Mouse (Mus musculus): ENCODE results near the gene Mcrip1. TPM values are rescaled to one million over a fixed set of nuclear protein-coding genes. Genes with fewer than 3 reads are reported as not detected.
A peak's percentile ranks its signal among the peaks of the same experiment; 100 is the strongest.

The Mcrip1 gene
- polyA plus RNA-seq, 1 experiment from 2014 or later, result 226 TPM

DNA sequence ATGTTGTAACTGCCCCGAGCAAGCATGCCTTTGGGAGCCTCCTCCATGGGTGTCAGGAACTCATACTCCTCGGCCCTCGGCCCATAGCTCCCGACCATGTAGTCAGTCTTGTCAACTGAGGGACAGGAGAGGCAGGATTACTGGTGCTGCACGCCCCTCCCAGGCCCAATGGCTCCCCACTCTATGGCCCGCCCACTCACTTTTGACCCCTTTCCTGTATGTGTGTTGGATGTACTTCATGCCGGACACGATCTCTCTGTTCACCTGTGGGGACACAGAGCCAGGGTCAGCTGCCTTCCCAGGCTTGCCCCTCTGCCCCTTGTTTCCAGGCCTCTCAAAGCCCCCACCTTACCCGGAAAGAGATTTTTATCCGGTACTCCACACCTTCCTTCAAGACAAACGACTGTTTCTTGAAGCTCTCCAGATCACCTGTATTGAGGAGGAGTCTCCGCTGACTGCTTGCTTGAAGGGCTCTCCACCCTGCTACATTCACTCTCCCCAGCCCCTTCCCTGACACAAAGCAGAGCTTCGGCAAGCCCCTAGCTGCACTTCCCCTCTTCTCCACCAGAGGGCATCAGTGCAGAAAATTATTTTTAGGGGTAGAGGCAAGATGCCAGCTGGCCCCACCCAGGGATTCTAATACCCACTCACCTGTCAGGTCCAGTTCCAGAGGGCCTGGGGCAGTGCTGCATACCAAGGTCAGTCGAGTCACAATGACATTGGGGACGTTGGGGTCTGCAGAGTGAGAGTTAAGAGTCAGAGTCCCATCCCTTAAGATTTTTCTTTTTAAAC, 30.0 kb upstream of the Mcrip1 start:
- peaks cover 42% of the 10 kb centered on the region for H3K4me1 ChIP-seq
- H3K36me3 ChIP-seq, result peaks cover 60% of the 10 kb centered on the region
- peak overlapping the region; percentile 92 for H3K4me3 ChIP-seq
- H3K27ac ChIP-seq (replicated peaks), result peak overlapping the region; percentile 99
- H3K9me3 ChIP-seq (replicated peaks), result peaks cover 5% of the 10 kb centered on the region
- H3K27me3 ChIP-seq (ENCODE audit: low read depth, poor library complexity, severe bottlenecking), result no peaks in the 10 kb centered on the region
- WGBS, result 65% methylated on average over 15 of the region's 15 CpGs
- DNase-seq (ENCODE audit: low spot score), result peak; percentile 84

DNA sequence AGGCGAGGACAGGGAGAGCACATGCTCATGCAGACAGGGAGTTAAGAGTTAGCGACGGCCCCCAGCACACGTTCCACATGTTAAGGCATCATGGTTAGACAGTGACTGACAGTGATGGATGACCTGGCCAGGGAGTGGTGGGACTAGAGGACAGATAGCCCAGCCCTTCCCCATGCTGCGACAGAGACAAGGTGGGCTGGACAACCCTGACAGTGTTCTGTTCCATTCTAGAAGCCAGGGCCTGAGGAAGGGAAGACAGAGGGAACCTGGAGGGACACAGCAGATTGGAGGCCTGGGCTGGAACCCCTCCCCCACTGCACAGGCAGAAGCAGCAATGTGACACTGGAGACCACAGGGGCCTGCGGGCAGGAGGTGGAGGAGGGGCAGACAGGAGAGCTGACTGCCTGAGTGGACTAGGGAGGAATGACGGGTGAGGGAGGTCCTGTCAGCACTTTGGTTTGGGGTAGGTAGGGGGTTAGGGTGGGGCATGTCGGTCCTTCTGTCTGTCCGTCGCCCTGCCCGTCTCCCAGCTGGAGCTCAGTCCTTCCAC, 29.2 kb upstream of the Mcrip1 start:
- 88% methylated on average over 11 of the region's 11 CpGs for WGBS
- Histone ChIP-seq H3K36me3 (peaks cover 52% of the 10 kb centered on the region), H3K9me3 (replicated peaks) (peaks cover under 1% of the 10 kb centered on the region; the same call in 1 of the 2 replicates), H3K27me3 (ENCODE audit: low read depth, poor library complexity, severe bottlenecking) (no peaks in the 10 kb centered on the region), H3K27ac (replicated peaks) (no peak overlapping the region), H3K4me1 (peaks cover 49% of the 10 kb centered on the region), H3K4me3 (peak overlapping the region; percentile 92)
- DNase-seq (ENCODE audit: low spot score), result no peak

DNA sequence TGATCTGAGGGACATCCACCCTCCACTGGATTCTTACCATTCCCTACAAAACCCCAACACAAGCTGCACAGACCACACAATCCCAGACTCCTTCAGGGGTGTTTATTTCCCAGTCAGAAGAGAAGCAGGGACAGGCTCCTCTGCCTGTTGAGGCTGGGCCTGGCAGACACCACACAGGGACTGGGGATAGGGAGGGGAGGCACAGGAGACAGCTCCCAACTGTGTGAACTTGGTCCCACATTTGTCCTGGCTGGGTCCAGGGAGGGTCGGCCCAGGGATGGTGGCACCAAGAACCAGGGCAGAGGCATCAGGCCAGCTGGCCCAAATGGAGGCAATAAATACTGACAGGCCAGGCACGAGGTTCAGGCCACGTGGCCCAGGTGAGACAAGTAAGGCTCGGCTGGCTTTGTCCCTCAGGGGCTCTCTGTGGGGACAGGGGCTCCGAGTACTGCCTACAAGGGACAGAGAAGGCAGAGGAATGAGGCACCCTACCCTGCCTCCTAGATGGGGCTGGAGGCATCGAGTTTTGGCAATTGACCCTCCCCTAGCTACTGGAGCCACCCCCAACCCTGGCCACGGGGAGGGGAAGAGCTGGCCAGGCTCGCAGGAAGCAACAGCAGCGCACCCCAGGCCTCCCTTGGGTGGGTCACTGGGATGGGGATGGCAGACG, 28.6 kb upstream of the Mcrip1 start:
- Histone ChIP-seq H3K36me3 (peaks cover 47% of the 10 kb centered on the region), H3K4me1 (peaks cover 50% of the 10 kb centered on the region), H3K9me3 (replicated peaks) (no peaks in the 10 kb centered on the region), H3K27me3 (ENCODE audit: low read depth, poor library complexity, severe bottlenecking) (no peaks in the 10 kb centered on the region), H3K27ac (replicated peaks) (no peak overlapping the region), H3K4me3 (peak overlapping the region; percentile 92)
- DNase-seq (ENCODE audit: low spot score), result no peak
- 89% methylated on average over 10 of the region's 10 CpGs for WGBS

DNA sequence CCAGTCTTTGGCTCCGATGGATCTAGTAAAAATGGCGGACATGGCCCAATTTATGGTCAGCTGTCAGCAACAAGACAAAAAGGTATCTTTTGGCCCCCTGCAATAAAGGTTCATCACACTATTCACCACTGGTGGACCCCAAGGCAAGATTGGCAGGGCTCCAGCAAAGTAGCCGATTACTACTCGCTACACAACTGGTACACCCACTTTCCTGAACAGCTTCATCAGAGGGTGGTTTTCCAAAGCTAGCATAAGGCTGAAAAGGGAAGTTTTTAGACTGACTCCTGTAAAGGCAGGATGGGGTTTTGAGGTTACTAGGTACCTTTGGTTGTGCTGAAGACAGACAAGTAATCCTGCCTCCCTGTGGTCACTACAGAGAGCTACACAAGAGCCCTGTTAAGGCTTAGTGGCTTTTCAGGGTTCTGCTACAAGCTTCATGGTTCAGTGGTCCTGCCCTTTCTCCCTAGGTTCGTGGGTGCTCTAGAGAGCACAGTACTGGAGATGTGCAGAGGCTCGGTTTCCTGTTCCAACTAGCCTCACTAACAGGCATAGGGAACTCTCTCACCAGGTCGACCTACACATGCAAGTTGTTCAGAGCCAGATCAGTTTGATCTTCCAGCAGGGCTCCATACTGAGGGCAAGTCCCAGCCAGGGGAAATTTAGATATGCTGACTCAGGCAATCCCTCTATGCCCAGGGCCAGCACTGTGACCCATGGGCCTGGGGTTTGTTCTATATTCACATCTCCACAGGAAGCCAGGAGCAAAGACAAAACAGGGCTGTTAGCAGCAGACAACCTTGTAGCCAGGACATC, 27.9 kb upstream of the Mcrip1 start:
- WGBS, result 84% methylated on average over 7 of the region's 7 CpGs
- Histone ChIP-seq H3K27me3 (ENCODE audit: low read depth, poor library complexity, severe bottlenecking) (no peaks in the 10 kb centered on the region), H3K4me3 (peak overlapping the region; percentile 18; the same call in 1 of the 2 replicates), H3K36me3 (peaks cover 41% of the 10 kb centered on the region), H3K9me3 (replicated peaks) (no peaks in the 10 kb centered on the region), H3K4me1 (peaks cover 50% of the 10 kb centered on the region), H3K27ac (replicated peaks) (no peak overlapping the region)
- DNase-seq (ENCODE audit: low spot score), result no peak

DNA sequence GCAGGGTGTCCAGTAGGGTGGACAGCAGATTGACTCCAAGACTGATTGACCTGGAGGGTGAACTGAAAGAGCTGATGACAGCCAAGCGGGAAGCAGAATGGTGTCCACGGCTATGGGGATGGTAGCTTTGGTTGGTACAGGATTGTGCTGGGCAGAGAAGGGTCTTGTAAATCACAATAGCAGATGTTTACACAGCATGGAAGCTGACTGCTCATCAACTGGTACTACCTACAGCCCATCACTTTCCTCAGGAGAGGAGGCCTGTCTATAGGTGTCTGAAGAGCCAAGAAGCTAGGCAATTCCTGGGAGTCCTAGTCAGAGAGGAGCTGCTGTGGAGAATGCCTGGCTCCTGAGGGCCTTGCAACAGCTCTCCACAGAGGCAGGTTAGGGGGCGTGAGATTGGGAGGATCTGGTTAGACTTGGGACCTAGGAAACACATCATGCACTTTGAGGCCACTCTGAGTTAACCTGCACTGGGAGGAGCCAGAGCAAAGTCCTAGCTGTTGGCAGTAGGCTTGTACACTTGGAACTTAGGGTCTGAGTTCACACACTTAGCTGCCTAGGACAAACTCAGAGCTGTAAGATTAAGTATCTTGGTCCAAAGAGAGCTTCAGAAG, 26.9 kb upstream of the Mcrip1 start:
- H3K27me3 ChIP-seq (ENCODE audit: low read depth, poor library complexity, severe bottlenecking), result no peaks in the 10 kb centered on the region
- H3K36me3 ChIP-seq, result peaks cover 44% of the 10 kb centered on the region
- H3K4me3 ChIP-seq, result no peak overlapping the region
- peaks cover 48% of the 10 kb centered on the region for H3K4me1 ChIP-seq
- no peaks in the 10 kb centered on the region for H3K9me3 ChIP-seq (replicated peaks)
- no peak for DNase-seq (ENCODE audit: low spot score)
- WGBS, result 90% methylated on average over 3 of the region's 3 CpGs
- no peak overlapping the region for H3K27ac ChIP-seq (replicated peaks)

DNA sequence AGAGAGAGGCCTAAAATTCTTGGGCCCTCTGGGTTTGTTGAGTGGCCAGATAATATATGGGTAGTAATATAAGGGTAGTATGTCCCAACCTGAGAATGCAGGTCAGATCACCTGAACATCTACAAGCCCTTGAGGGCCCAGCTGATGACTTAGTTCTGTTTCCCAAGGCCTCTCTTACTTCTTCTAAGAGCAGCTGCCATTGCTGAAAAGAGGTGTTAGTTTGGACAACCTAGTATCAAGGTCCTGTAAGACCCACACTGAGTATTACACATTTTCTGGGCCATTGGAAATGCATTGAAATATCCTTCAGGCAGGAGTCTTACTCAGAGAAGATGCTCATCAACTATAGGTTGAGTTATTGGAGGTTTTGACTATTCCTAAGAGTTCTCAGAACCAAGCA, 26.4 kb upstream of the Mcrip1 start:
- H3K27me3 ChIP-seq (ENCODE audit: low read depth, poor library complexity, severe bottlenecking), result no peaks in the 10 kb centered on the region
- H3K36me3 ChIP-seq, result peaks cover 49% of the 10 kb centered on the region
- H3K4me3 ChIP-seq, result no peak overlapping the region
- H3K4me1 ChIP-seq, result peaks cover 53% of the 10 kb centered on the region
- DNase-seq (ENCODE audit: low spot score), result no peak
- no peaks in the 10 kb centered on the region for H3K9me3 ChIP-seq (replicated peaks)
- no peak overlapping the region for H3K27ac ChIP-seq (replicated peaks)

GRCm38 (mm10) chr11:120575046-120575445, 25.5 kb upstream of the Mcrip1 start:
- 88% methylated on average over 2 of the region's 2 CpGs for WGBS
- Histone ChIP-seq H3K9me3 (replicated peaks) (no peaks in the 10 kb centered on the region), H3K36me3 (peaks cover 55% of the 10 kb centered on the region), H3K27me3 (ENCODE audit: low read depth, poor library complexity, severe bottlenecking) (no peaks in the 10 kb centered on the region), H3K4me1 (peaks cover 47% of the 10 kb centered on the region), H3K4me3 (peak overlapping the region; percentile 87; the same call in 1 of the 2 replicates), H3K27ac (replicated peaks) (no peak overlapping the region)
- no peak for DNase-seq (ENCODE audit: low spot score)

DNA sequence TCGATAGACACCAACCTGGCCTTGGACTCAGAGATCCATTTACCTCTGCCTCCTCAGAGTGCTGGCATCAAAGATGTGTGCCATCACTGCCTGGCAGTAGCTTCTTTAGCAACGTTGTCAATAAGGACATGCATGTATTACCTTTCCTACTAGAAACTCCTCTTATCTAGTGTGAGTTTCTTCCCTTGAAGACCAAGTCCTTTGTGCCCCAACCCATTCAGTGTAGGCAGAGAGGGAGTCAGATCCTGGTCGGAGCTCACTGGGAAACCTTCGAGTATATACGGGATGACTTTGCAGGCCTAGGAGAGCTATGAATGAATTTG, 24.7 kb upstream of the Mcrip1 start:
- 59% methylated on average over 5 of the region's 5 CpGs for WGBS
- peak overlapping the region; percentile 97 for H3K27ac ChIP-seq (replicated peaks)
- peak overlapping the region; percentile 87 for H3K4me3 ChIP-seq
- peaks cover 55% of the 10 kb centered on the region for H3K36me3 ChIP-seq
- no peak for DNase-seq (ENCODE audit: low spot score)
- no peaks in the 10 kb centered on the region for H3K27me3 ChIP-seq (ENCODE audit: low read depth, poor library complexity, severe bottlenecking)
- H3K4me1 ChIP-seq, result peaks cover 39% of the 10 kb centered on the region
- no peaks in the 10 kb centered on the region for H3K9me3 ChIP-seq (replicated peaks)

GRCm38 (mm10) chr11:120573585-120574277, 24.2 kb upstream of the Mcrip1 start:
- H3K4me1 ChIP-seq, result peaks cover 34% of the 10 kb centered on the region
- H3K27me3 ChIP-seq (ENCODE audit: low read depth, poor library complexity, severe bottlenecking), result no peaks in the 10 kb centered on the region
- H3K36me3 ChIP-seq, result peaks cover 54% of the 10 kb centered on the region
- peak overlapping the region; percentile 87 for H3K4me3 ChIP-seq
- WGBS, result 1% methylated on average over 23 of the region's 23 CpGs
- H3K27ac ChIP-seq (replicated peaks), result peak overlapping the region; percentile 97
- H3K9me3 ChIP-seq (replicated peaks), result no peaks in the 10 kb centered on the region
- DNase-seq (ENCODE audit: low spot score), result no peak

- no peaks in the 10 kb centered on the region for H3K9me3 ChIP-seq (replicated peaks)
- H3K27ac ChIP-seq (replicated peaks), result peak within 1 kb of the TSS; percentile 97
- peak; percentile 100 for DNase-seq (ENCODE audit: low spot score)
- H3K4me1 ChIP-seq, result peaks cover 26% of the 10 kb centered on the region
- H3K27me3 ChIP-seq (ENCODE audit: low read depth, poor library complexity, severe bottlenecking), result no peaks in the 10 kb centered on the region
- WGBS, result under 1% methylated on average over 94 of the region's 94 CpGs
- peaks cover 54% of the 10 kb centered on the region for H3K36me3 ChIP-seq
- H3K4me3 ChIP-seq, result peak within 1 kb of the TSS; percentile 87
These were observed 23.4 kb upstream of the Mcrip1 start, which contains the start of gene P4hb for GRCm38 (mm10) chr11:120572752-120573584. Gene P4hb, minus strand, starts transcription at chr11:120573253.

- DNase-seq (ENCODE audit: low spot score), result no peak
- peaks cover 54% of the 10 kb centered on the region for H3K36me3 ChIP-seq
- H3K27ac ChIP-seq (replicated peaks), result peak overlapping the region; percentile 97
- peak overlapping the region; percentile 87 for H3K4me3 ChIP-seq
- 0% methylated on average over 24 of the region's 24 CpGs for WGBS
- peaks cover 26% of the 10 kb centered on the region for H3K4me1 ChIP-seq
- H3K27me3 ChIP-seq (ENCODE audit: low read depth, poor library complexity, severe bottlenecking), result no peaks in the 10 kb centered on the region
- H3K9me3 ChIP-seq (replicated peaks), result no peaks in the 10 kb centered on the region
These were observed 22.9 kb upstream of the Mcrip1 start for GRCm38 (mm10) chr11:120572417-120572751.

Data from midbrain, embryonic 10.5 days (tissue).